Mouse (Mus musculus): Measurements from ENCODE around the gene Myh7. TPM values are rescaled to one million over a fixed set of nuclear protein-coding genes. Genes with fewer than 3 reads are reported as not detected.
"Not testable (repeated sequence)": the region's sequence is repeated elsewhere in the genome, so short reads cannot be mapped to it uniquely, and the experiment has no call there.

The Myh7 gene
- 29.1 and 71.2 TPM in 2 replicates for polyA plus RNA-seq (2015; fragmentation: Nextera tagmentation; extraction: Ambion mirVana)

- Histone ChIP-seq H3K9ac (peak within 1 kb of the TSS; percentile 16; the same call in 1 of the 2 replicates), H3K9me3 (no peaks in the 10 kb centered on the region), H3K4me2 (peak within 1 kb of the TSS; percentile 31; the same call in 1 of the 2 replicates), H3K4me3 (no peak within 1 kb of the TSS), H3K27me3 (no peaks in the 10 kb centered on the region), H3K4me1 (peaks cover 29% of the 10 kb centered on the region), H3K27ac (peak within 1 kb of the TSS; percentile 82), H3K36me3 (no peaks in the 10 kb centered on the region)
- ATAC-seq (ENCODE audit: borderline replicate concordance, extremely low read depth, low FRiP score, low TSS enrichment) = no peak
- WGBS = 39% methylated on average over 11 of the region's 11 CpGs
These were observed at the start of gene Myh7 for GRCm38 (mm10) chr14:54994136-54994868. Myh7 (minus strand) TSS chr14:54994626.

GRCm38 (mm10) chr14:55043694-55044093 lies 49.3 kb upstream of the Myh7 start:
- H3K27ac ChIP-seq; H3K4me2 ChIP-seq; ATAC-seq (ENCODE audit: borderline replicate concordance, extremely low read depth, low FRiP score, low TSS enrichment); H3K4me3 ChIP-seq; H3K4me1 ChIP-seq; H3K9me3 ChIP-seq; H3K36me3 ChIP-seq; H3K27me3 ChIP-seq; H3K9ac ChIP-seq: not testable (repeated sequence)
- no CpG with 5 or more reads among the region's 2 CpGs for WGBS

GRCm38 (mm10) chr14:55032695-55033225 lies 38.3 kb upstream of the Myh7 start:
- no peak overlapping the region for H3K27ac ChIP-seq
- no peaks in the 10 kb centered on the region for H3K9me3 ChIP-seq
- no peak for ATAC-seq (ENCODE audit: borderline replicate concordance, extremely low read depth, low FRiP score, low TSS enrichment)
- H3K4me2 ChIP-seq = no peak overlapping the region
- H3K4me1 ChIP-seq = peaks cover 5% of the 10 kb centered on the region
- WGBS = 60% methylated on average over 19 of the region's 19 CpGs
- H3K27me3 ChIP-seq = no peaks in the 10 kb centered on the region
- no peaks in the 10 kb centered on the region for H3K36me3 ChIP-seq
- H3K4me3 ChIP-seq = no peak overlapping the region
- H3K9ac ChIP-seq = no peak overlapping the region

DNA sequence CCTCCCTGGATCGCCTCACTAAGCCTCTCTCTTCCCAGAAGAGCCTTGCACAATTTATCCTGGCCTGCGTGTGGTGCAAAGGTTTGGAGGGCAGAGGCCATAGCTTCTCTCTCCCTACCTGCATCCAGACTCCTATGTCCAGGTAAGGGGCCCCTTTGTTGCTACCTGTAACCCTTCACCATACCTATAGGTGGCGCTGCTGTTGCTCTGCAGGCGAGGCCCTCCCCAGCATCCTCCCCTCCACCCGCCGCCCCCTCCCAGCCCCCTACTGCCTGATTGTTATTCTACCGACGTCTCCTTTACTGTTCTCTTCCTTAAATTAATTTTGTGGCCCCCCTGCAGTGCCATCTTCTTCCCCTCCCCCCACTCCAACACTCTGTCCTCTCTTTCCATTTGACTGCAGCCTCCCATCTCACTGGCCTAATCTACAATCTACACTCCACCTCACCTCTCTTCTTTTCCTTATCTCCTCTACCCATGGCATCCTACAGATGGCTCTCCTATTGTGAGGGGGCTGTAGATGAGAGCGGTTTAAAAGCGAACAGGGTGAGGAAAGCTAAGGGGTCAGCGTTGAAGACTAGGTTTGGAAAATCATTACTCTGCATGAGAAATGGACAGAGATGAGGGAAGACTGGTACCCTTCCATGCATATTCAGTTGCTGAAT lies 34.7 kb upstream of the Myh7 start:
- H3K4me2 ChIP-seq = no peak overlapping the region
- H3K36me3 ChIP-seq = peaks cover 11% of the 10 kb centered on the region
- no peak overlapping the region for H3K9ac ChIP-seq
- no peak overlapping the region for H3K4me3 ChIP-seq
- H3K4me1 ChIP-seq = peaks cover 9% of the 10 kb centered on the region
- H3K27me3 ChIP-seq = no peaks in the 10 kb centered on the region
- WGBS = 10% methylated on average over 11 of the region's 11 CpGs
- no peaks in the 10 kb centered on the region for H3K9me3 ChIP-seq
- H3K27ac ChIP-seq = no peak overlapping the region
- no peak for ATAC-seq (ENCODE audit: borderline replicate concordance, extremely low read depth, low FRiP score, low TSS enrichment)

- H3K4me3 ChIP-seq = no peak overlapping the region
- H3K4me2 ChIP-seq = no peak overlapping the region
- no peaks in the 10 kb centered on the region for H3K27me3 ChIP-seq
- H3K36me3 ChIP-seq = peaks cover 18% of the 10 kb centered on the region
- H3K9me3 ChIP-seq = no peaks in the 10 kb centered on the region
- no peak for ATAC-seq (ENCODE audit: borderline replicate concordance, extremely low read depth, low FRiP score, low TSS enrichment)
- WGBS = 13% methylated on average over 5 of the region's 5 CpGs
- peaks cover 9% of the 10 kb centered on the region for H3K4me1 ChIP-seq
- no peak overlapping the region for H3K9ac ChIP-seq
- H3K27ac ChIP-seq = no peak overlapping the region
These were observed 34.0 kb upstream of the Myh7 start for GRCm38 (mm10) chr14:55028333-55028835.

DNA sequence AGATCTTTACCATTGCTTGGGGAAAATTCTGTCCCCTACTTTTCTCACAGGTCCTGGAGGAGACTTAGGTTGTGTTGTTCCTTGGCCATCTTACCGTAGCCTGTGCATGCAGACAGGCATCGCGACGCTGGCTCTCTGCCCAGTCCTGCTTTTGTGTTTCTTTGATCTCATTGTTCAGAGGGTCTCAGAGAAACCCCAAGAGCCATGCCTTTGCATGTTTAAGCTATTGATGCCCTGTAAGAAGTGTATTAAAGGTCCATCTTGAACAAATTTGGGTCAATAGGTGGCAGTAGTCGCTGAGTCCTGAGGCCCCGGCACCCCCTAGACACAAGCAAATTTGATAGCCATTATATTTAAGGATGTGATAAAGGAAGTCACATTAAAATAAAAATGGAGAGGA lies 33.2 kb upstream of the Myh7 start:
- peaks cover 26% of the 10 kb centered on the region for H3K36me3 ChIP-seq
- no peak overlapping the region for H3K9ac ChIP-seq
- H3K4me1 ChIP-seq = peaks cover 9% of the 10 kb centered on the region
- WGBS = 21% methylated on average over 6 of the region's 6 CpGs
- no peak overlapping the region for H3K4me2 ChIP-seq
- H3K27me3 ChIP-seq = no peaks in the 10 kb centered on the region
- no peaks in the 10 kb centered on the region for H3K9me3 ChIP-seq
- H3K27ac ChIP-seq = no peak overlapping the region
- ATAC-seq (ENCODE audit: borderline replicate concordance, extremely low read depth, low FRiP score, low TSS enrichment) = no peak
- H3K4me3 ChIP-seq = no peak overlapping the region

- Histone ChIP-seq H3K36me3 (peaks cover 30% of the 10 kb centered on the region), H3K4me3 (no peak overlapping the region), H3K9ac (no peak overlapping the region), H3K27me3 (no peaks in the 10 kb centered on the region), H3K9me3 (no peaks in the 10 kb centered on the region), H3K27ac (no peak overlapping the region), H3K4me2 (no peak overlapping the region), H3K4me1 (peaks cover 9% of the 10 kb centered on the region)
- WGBS = 15% methylated on average over 5 of the region's 5 CpGs
- ATAC-seq (ENCODE audit: borderline replicate concordance, extremely low read depth, low FRiP score, low TSS enrichment) = no peak
These were observed 32.8 kb upstream of the Myh7 start for GRCm38 (mm10) chr14:55027251-55027650.

DNA sequence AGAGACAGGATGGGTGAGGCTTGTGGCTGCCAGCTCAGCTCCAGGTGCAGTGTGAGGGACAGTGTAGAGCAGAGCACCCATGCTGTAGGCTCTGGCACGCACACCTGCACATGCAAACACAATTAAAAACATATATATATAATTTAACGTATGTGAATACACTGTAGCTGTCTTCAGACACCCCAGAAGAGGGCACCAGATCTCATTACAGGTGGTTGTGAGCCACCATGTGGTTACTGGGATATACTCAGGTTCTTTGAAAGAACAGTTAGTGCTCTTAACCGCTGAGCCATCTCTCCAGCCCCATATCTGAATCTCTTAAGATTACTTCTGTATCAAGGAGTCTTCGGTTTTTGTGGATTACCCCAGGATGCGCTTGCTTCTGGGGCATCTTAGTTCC lies 31.1 kb upstream of the Myh7 start:
- ATAC-seq (ENCODE audit: borderline replicate concordance, extremely low read depth, low FRiP score, low TSS enrichment) = no peak
- 79% methylated on average over 5 of the region's 5 CpGs for WGBS
- Histone ChIP-seq H3K27ac (no peak overlapping the region), H3K4me1 (peaks cover 9% of the 10 kb centered on the region), H3K9ac (no peak overlapping the region), H3K9me3 (no peaks in the 10 kb centered on the region), H3K27me3 (no peaks in the 10 kb centered on the region), H3K4me3 (no peak overlapping the region), H3K36me3 (peaks cover 47% of the 10 kb centered on the region), H3K4me2 (no peak overlapping the region)

DNA sequence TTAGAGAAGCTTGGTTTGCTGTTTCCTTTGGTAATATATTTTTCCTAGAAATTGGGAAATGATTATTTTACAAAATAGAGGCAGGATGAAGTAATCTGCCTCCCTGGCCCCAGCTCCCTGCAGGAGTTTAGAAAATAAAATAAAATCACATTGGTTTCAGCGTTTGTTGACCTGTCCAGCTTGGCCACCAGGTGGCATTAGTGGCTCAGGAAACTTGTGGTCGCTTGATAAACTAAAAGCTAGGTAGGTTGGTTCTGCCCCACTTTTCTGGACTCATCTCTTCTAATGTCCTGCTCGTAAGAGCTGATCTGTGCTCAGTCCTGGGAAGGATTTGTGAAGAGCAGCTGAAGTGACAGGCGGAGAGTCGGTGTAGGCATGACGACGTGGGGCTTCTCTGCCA lies 29.8 kb upstream of the Myh7 start:
- H3K9me3 ChIP-seq = no peaks in the 10 kb centered on the region
- H3K36me3 ChIP-seq = peaks cover 57% of the 10 kb centered on the region
- no peak overlapping the region for H3K9ac ChIP-seq
- no peak overlapping the region for H3K27ac ChIP-seq
- 63% methylated on average over 7 of the region's 7 CpGs for WGBS
- no peak overlapping the region for H3K4me2 ChIP-seq
- no peaks in the 10 kb centered on the region for H3K27me3 ChIP-seq
- no peak for ATAC-seq (ENCODE audit: borderline replicate concordance, extremely low read depth, low FRiP score, low TSS enrichment)
- no peak overlapping the region for H3K4me3 ChIP-seq
- peaks cover 9% of the 10 kb centered on the region for H3K4me1 ChIP-seq

DNA sequence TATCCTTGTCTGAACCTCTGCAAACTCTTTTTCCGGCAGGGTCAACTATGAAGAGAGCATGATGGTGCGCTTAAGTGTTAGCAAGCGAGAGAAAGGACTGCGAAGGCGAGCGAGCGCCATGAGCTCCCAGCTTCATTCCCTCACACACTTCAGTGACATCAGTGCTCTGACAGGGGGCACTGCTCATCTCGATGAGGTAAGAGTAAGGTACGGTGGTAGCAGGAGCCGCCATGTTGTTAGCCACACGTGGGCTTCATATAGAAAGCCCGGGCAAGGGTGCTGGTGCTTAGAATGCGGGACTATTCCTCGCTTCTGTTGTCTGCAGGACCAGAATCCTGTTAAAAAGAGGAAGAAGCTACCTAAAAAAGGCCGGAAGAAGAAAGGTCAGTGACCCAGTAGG lies 28.6 kb upstream of the Myh7 start:
- 88% methylated on average over 15 of the region's 15 CpGs for WGBS
- H3K4me3 ChIP-seq = no peak overlapping the region
- H3K36me3 ChIP-seq = peaks cover 65% of the 10 kb centered on the region
- 0 out of 2 replicates have a peak, but pooled peaks cover 4% of the 10 kb centered on the region for H3K4me1 ChIP-seq
- H3K9ac ChIP-seq = no peak overlapping the region
- no peak overlapping the region for H3K27ac ChIP-seq
- no peak for ATAC-seq (ENCODE audit: borderline replicate concordance, extremely low read depth, low FRiP score, low TSS enrichment)
- no peaks in the 10 kb centered on the region for H3K27me3 ChIP-seq
- H3K9me3 ChIP-seq = no peaks in the 10 kb centered on the region
- H3K4me2 ChIP-seq = no peak overlapping the region

GRCm38 (mm10) chr14:55020394-55020793 lies 26.0 kb upstream of the Myh7 start:
- H3K36me3 ChIP-seq = peaks cover 75% of the 10 kb centered on the region
- WGBS = 87% methylated on average over 9 of the region's 9 CpGs

GRCm38 (mm10) chr14:55016876-55017275 lies 22.4 kb upstream of the Myh7 start:
- H3K4me1 ChIP-seq = peaks cover 13% of the 10 kb centered on the region
- H3K9me3 ChIP-seq = no peaks in the 10 kb centered on the region
- no peak overlapping the region for H3K4me3 ChIP-seq
- no peak overlapping the region; the same call in 1 of the 2 replicates for H3K4me2 ChIP-seq
- no peaks in the 10 kb centered on the region for H3K27me3 ChIP-seq
- no peak for ATAC-seq (ENCODE audit: borderline replicate concordance, extremely low read depth, low FRiP score, low TSS enrichment)
- peaks cover 43% of the 10 kb centered on the region for H3K36me3 ChIP-seq
- no peak overlapping the region for H3K9ac ChIP-seq
- WGBS = 88% methylated on average over 16 of the region's 16 CpGs
- H3K27ac ChIP-seq = no peak overlapping the region

More at GRCm38 (mm10) chr14:55020394-55020793, 26.0 kb upstream of the Myh7 start:
- Histone ChIP-seq H3K27ac (no peak overlapping the region), H3K9me3 (no peaks in the 10 kb centered on the region), H3K9ac (no peak overlapping the region), H3K4me1 (peaks cover 6% of the 10 kb centered on the region), H3K27me3 (no peaks in the 10 kb centered on the region), H3K4me3 (no peak overlapping the region), H3K4me2 (no peak overlapping the region)
- no peak for ATAC-seq (ENCODE audit: borderline replicate concordance, extremely low read depth, low FRiP score, low TSS enrichment)

Measured in lung, embryonic 15.5 days (tissue).